Mouse (Mus musculus): ENCODE data around the gene Notch2.

DNA sequence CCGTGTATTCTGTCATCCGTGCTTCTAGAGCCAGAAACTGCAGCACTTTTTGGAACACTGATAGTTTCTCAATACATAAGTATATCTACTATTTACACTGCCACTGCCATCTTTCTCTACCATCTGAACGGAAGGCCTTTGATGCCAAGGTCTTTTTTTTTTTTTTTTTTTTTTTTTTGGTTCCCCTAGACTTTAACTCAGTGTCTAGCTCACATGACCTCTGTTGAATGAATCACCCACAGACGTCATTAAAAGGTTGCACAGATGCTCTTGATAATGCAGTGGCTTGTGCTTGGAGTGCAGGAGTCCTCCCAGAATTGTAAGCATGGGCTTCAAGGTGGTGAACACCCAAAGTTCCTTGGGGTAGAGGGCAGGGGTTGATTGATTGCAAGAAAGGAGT lies 21.0 kb upstream of the Notch2 start:
- TF ChIP-seq POLR2A (IDR thresholded peaks at IDR 0.05; ENCODE audit: borderline replicate concordance, extremely low read depth, low read depth, low read length) (no peak), CTCF (IDR thresholded peaks at IDR 0.05; ENCODE audit: insufficient read depth, low read length) (no peak)
